In genomic region chr12:16734698-16735097, GRCm38 (mm10) we compare ENCODE assay signal across 26 mouse cellular contexts.
"Had no signal": no experiment of that assay in that cellular context is flagged by ENCODE, and none has a peak within 500 bp of the region (broad histone marks: within the 10 kb centered on the region; RNA-seq: fewer than 3 reads in every experiment).

No protein-coding gene starts in this region.

- H3K4me1 ChIP-seq: embryonic facial prominence, embryonic 15.5 days had no signal

- H3K4me2 ChIP-seq: embryonic facial prominence, embryonic 12.5 days; embryonic facial prominence, embryonic 13.5 days; embryonic facial prominence, embryonic 15.5 days; forebrain, embryonic 12.5 days; forebrain, embryonic 13.5 days; forebrain, embryonic 15.5 days had no signal

- H3K4me3 ChIP-seq: embryonic facial prominence, embryonic 10.5 days; embryonic facial prominence, embryonic 12.5 days; embryonic facial prominence, embryonic 13.5 days; embryonic facial prominence, embryonic 15.5 days; erythroblast, embryonic 14.5 days; forebrain, embryonic 10.5 days; forebrain, embryonic 12.5 days; forebrain, embryonic 13.5 days; forebrain, embryonic 15.5 days; gastrocnemius, adult 2 months had no signal

- H3K36me3 ChIP-seq: embryonic facial prominence, embryonic 12.5 days; embryonic facial prominence, embryonic 13.5 days; embryonic facial prominence, embryonic 15.5 days; forebrain, embryonic 12.5 days; forebrain, embryonic 15.5 days had no signal

- H3K27ac ChIP-seq: embryonic facial prominence, embryonic 10.5 days; embryonic facial prominence, embryonic 12.5 days; embryonic facial prominence, embryonic 13.5 days; embryonic facial prominence, embryonic 15.5 days; forebrain, embryonic 12.5 days; forebrain, embryonic 13.5 days; forebrain, embryonic 15.5 days; gastrocnemius, adult 2 months had no signal

- H3K9ac ChIP-seq: embryonic facial prominence, embryonic 12.5 days; embryonic facial prominence, embryonic 13.5 days; embryonic facial prominence, embryonic 15.5 days; forebrain, embryonic 12.5 days; forebrain, embryonic 13.5 days; forebrain, embryonic 15.5 days; forebrain, postnatal 0 days had no signal

- H3K27me3 ChIP-seq: embryonic facial prominence, embryonic 12.5 days; embryonic facial prominence, embryonic 13.5 days; embryonic facial prominence, embryonic 15.5 days; forebrain, embryonic 12.5 days; forebrain, embryonic 13.5 days; forebrain, embryonic 15.5 days had no signal

- ATAC-seq: forebrain, embryonic 13.5 days; forebrain, embryonic 15.5 days; forebrain, embryonic 16.5 days; forebrain, postnatal 0 days had no signal

- H3K9me3 ChIP-seq: embryonic facial prominence, embryonic 10.5 days; embryonic facial prominence, embryonic 12.5 days; embryonic facial prominence, embryonic 13.5 days; embryonic facial prominence, embryonic 15.5 days; forebrain, embryonic 10.5 days; forebrain, embryonic 12.5 days; forebrain, embryonic 13.5 days; forebrain, embryonic 15.5 days had no signal

- DNase-seq: cerebellum, adult 2 months; cerebellum, adult 8-10 months; cerebellum, adult 9-10 months; cerebellum, adult 9-11 months; cerebellum, postnatal 10 days; cerebellum, postnatal 14 days; cerebellum, postnatal 25 days; cerebellum, postnatal 36 days; forebrain, postnatal 0 days; gastrocnemius, adult 2 months; gastrocnemius, postnatal 10 days; gastrocnemius, postnatal 14 days; gastrocnemius, postnatal 25 days; gastrocnemius, postnatal 36 days; heart, adult 11 months; heart, adult 18-20 months had no signal
